Mouse (Mus musculus) liver, postnatal 0 days (tissue): ENCODE measurements at regions not wholly inside any gene's neighbourhood (a gene's known extent, or its start where the extent isn't known, plus 50 kb on each side); places are given as distances from the start of the nearest gene placed in this dataset.

Experiments
- CTCF ChIP-seq: sonication (generic); IDR thresholded peaks from 2 replicates; pipeline ENCODE4 v1.5.1; 2016; ENCODE audit warnings: antibody characterized with exemption, low read depth
- EP300 ChIP-seq: IDR thresholded peaks from 2 replicates; pipeline ENCODE4 v1.6.1; 2016; ENCODE audit warnings: antibody characterized with exemption, low read depth, mild to moderate bottlenecking

GRCm38 (mm10) chr13:97545971-97546454 lies 214.4 kb downstream of the Gm10260 start:
- TF ChIP-seq CTCF (no peak), EP300 (no peak)
